Mouse (Mus musculus): ENCODE measurements around the gene Kazald1.

DNA sequence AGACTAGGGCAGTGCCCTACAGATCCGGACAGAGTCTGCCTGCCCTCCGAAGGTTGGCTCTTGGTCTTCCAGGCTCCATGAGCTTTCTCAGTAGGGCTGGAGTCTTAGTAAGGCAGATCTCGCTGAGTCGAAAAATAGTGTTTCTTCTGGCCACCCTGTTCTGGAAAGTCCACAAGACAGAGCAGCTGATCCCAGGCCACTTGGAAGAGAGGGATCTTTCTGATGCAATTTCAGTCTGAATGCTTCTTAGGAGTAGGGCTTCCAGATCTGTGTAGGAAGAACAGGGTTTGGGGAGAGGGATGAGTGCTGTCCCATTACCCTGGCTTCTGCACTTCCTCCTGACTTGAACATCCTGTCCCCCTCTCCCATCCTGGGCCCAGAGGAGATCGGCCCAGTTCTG lies 29.4 kb upstream of the Kazald1 start, which contains the start of gene Pdzd7:
- TF ChIP-seq CTCF (IDR thresholded peaks at IDR 0.05; ENCODE audit: low read depth, low read length) (no peak), POLR2A (IDR thresholded peaks at IDR 0.05; ENCODE audit: insufficient read depth, low read length) (no peak)
